Mouse (Mus musculus) heart, postnatal 0 days (tissue): Measurements from ENCODE around the gene Grpel1.

Experiments
- CTCF ChIP-seq: IDR thresholded peaks from 2 replicates; pipeline ENCODE4 v1.5.1; 2016; ENCODE audit warnings: antibody characterized with exemption, control low read depth, low read depth
- EP300 ChIP-seq: IDR thresholded peaks from 2 replicates; pipeline ENCODE4 v1.6.1; 2016; ENCODE audit warnings: antibody characterized with exemption, low read depth

DNA sequence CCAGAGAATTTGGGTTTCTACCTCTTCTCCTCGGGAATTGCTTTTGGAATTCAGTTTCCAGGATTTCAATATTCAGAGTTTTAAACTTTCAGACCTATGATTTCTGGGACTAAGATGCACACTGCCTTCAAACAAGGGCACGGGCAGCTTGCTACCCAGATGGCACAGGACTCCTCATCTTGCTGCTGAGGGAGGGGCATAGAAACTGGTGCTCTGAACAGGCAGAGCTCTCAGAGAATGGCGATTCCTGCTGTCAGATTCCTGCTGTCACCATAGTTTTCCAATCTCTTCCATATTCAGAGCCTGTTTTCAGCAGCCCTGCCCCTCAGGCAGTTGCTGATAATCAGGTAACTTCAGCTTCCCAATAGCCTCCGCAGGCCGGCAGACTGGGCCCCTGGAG, 50.8 kb downstream of the Grpel1 start:
- no peak for TF ChIP-seq CTCF
- no peak for TF ChIP-seq EP300
